Mouse (Mus musculus) heart, postnatal 0 days (tissue): ENCODE data around the gene Hdac8. TPM values are rescaled to one million over a fixed set of nuclear protein-coding genes. Genes with fewer than 3 reads are reported as not detected.

ENCODE experiments used
- ATAC-seq: fragments of 200-750 bp; cut with Nextera tagmentation; 2 replicates; pipeline ENCODE4 v1.8.0; 2017; ENCODE audit warnings: low read depth, moderate number of reproducible peaks, moderate library complexity; ENCODE audit not compliant: insufficient read depth
- DNase-seq: peaks from one replicate; pipeline ENCODE4 v3.0.0-alpha.2; 2016; ENCODE audit warnings: low spot score
- H3K27ac ChIP-seq: fragments of 300-500 bp; sonication (generic); 2 replicates; pipeline ENCODE4 v1.5.1; 2014; ENCODE audit warnings: low read depth, mild to moderate bottlenecking
- H3K27me3 ChIP-seq: fragments of 300-500 bp; sonication (generic); 2 replicates; pipeline ENCODE4 v1.6.1; 2014; ENCODE audit warnings: low read length, mixed read lengths; ENCODE audit not compliant: control insufficient read depth, insufficient read depth
- H3K36me3 ChIP-seq: fragments of 300-500 bp; sonication (generic); replicated peaks from 2 replicates; pipeline ENCODE4 v1.6.1; 2014; ENCODE audit warnings: low read length, mixed read lengths; ENCODE audit not compliant: control insufficient read depth, insufficient read depth
- H3K4me1 ChIP-seq: fragments of 300-500 bp; sonication (generic); 2 replicates; pipeline ENCODE4 v1.6.1; 2014; ENCODE audit warnings: antibody characterized with exemption; ENCODE audit not compliant: control insufficient read depth, insufficient read depth
- H3K4me2 ChIP-seq: fragments of 300-500 bp; sonication (generic); 2 replicates; pipeline ENCODE4 v1.6.1; 2014; ENCODE audit warnings: low read depth, mild to moderate bottlenecking, low read length, moderate library complexity
- H3K4me3 ChIP-seq: fragments of 300-500 bp; sonication (generic); 2 replicates; pipeline ENCODE4 v1.5.1; 2014; ENCODE audit warnings: low read depth, low read length
- H3K9ac ChIP-seq: fragments of 300-500 bp; sonication (generic); replicated peaks from 2 replicates; pipeline ENCODE4 v1.6.1; 2014; ENCODE audit warnings: low read depth, low read length, mixed read lengths
- H3K9me3 ChIP-seq: fragments of 300-500 bp; sonication (generic); replicated peaks from 2 replicates; pipeline ENCODE4 v1.6.1; 2016; ENCODE audit warnings: low read length; ENCODE audit not compliant: control insufficient read depth
- CTCF ChIP-seq: IDR thresholded peaks from 2 replicates; pipeline ENCODE4 v1.5.1; 2016; ENCODE audit warnings: antibody characterized with exemption, control low read depth, low read depth
- EP300 ChIP-seq: IDR thresholded peaks from 2 replicates; pipeline ENCODE4 v1.6.1; 2016; ENCODE audit warnings: antibody characterized with exemption, low read depth
- WGBS: fragments of 180-500 bp; shearing (Covaris S2); extraction: QIAGEN DNeasy Blood & Tissue Kit; methylation state at CpG from one replicate; pipeline ENCODE4 v1.1.7; 2014; 5-methylcytosine and 5-hydroxymethylcytosine counted together
- polyA plus RNA-seq: library from polyadenylated mRNA; unstranded; fragments of >200 nt; fragmentation: Nextera tagmentation; extraction: Ambion mirVana; gene quantifications from 2 replicates; pipeline ENCODE4 v1.2.1, GENCODE M21; 2015
- total RNA-seq: library from RNA; depleted of rRNA; stranded (reverse); fragments of >200 nt; gene quantifications from 2 replicates; pipeline ENCODE4 v1.2.3, GENCODE M21; 2014; ENCODE audit warnings: low replicate concordance

Gene Hdac8
- total and polyA plus RNA-seq, 2 experiments from 2014 or later: 0.38 to 4.0 TPM

- Histone ChIP-seq H3K4me2 (no peak overlapping the region), H3K9ac (no peak overlapping the region), H3K27ac (no peak overlapping the region), H3K4me1 (no peaks in the 10 kb centered on the region), H3K36me3 (no peaks in the 10 kb centered on the region), H3K9me3 (no peaks in the 10 kb centered on the region), H3K27me3 (peaks cover 3% of the 10 kb centered on the region; the same call in 1 of the 2 replicates), H3K4me3 (no peak overlapping the region)
- 53% methylated on average over 4 of the region's 4 CpGs for WGBS
- TF ChIP-seq CTCF (no peak), EP300 (no peak)
- no peak for DNase-seq
- ATAC-seq: peak; percentile 44; the same call in 1 of the 2 replicates
Observed at GRCm38 (mm10) chrX:102304914-102305313, 200.2 kb downstream of the Hdac8 start.

- no peaks in the 10 kb centered on the region for H3K36me3 ChIP-seq
- DNase-seq (no peak), ATAC-seq (no peak)
- no peak overlapping the region for H3K4me3 ChIP-seq
- H3K27ac ChIP-seq: no peak overlapping the region
- no peak overlapping the region for H3K4me2 ChIP-seq
- WGBS: 68% methylated on average over 3 of the region's 3 CpGs
- TF ChIP-seq EP300: no peak
- TF ChIP-seq CTCF: no peak
- H3K27me3 ChIP-seq: peaks cover 3% of the 10 kb centered on the region; the same call in 1 of the 2 replicates
- H3K9ac ChIP-seq: no peak overlapping the region
- no peaks in the 10 kb centered on the region for H3K4me1 ChIP-seq
- H3K9me3 ChIP-seq: no peaks in the 10 kb centered on the region
Observed at GRCm38 (mm10) chrX:102302476-102302875, 202.7 kb downstream of the Hdac8 start.

GRCm38 (mm10) chrX:102284889-102285288 lies 220.3 kb downstream of the Hdac8 start:
- H3K4me2 ChIP-seq: no peak overlapping the region
- WGBS: 76% methylated on average over 3 of the region's 3 CpGs
- no peaks in the 10 kb centered on the region for H3K27me3 ChIP-seq
- no peak overlapping the region for H3K4me3 ChIP-seq
- no peak for DNase-seq
- H3K27ac ChIP-seq: no peak overlapping the region
- no peaks in the 10 kb centered on the region for H3K4me1 ChIP-seq
- H3K9ac ChIP-seq: no peak overlapping the region
- H3K36me3 ChIP-seq: no peaks in the 10 kb centered on the region
- no peak for TF ChIP-seq CTCF
- no peak for ATAC-seq
- H3K9me3 ChIP-seq: no peaks in the 10 kb centered on the region

GRCm38 (mm10) chrX:102262620-102263345 lies 242.4 kb downstream of the Hdac8 start:
- WGBS: 74% methylated on average over 14 of the region's 14 CpGs
- ATAC-seq (no peak; the same call in 1 of the 2 replicates), DNase-seq (no peak)
- no peaks in the 10 kb centered on the region for H3K36me3 ChIP-seq
- no peak overlapping the region for H3K9ac ChIP-seq
- no peak overlapping the region for H3K4me2 ChIP-seq
- no peak overlapping the region for H3K4me3 ChIP-seq
- H3K27ac ChIP-seq: no peak overlapping the region
- H3K4me1 ChIP-seq: no peaks in the 10 kb centered on the region
- H3K9me3 ChIP-seq: no peaks in the 10 kb centered on the region
- H3K27me3 ChIP-seq: no peaks in the 10 kb centered on the region
- TF ChIP-seq CTCF (no peak), EP300 (no peak)

- Histone ChIP-seq H3K9ac (no peak overlapping the region), H3K4me3 (no peak overlapping the region), H3K9me3 (no peaks in the 10 kb centered on the region), H3K27ac (no peak overlapping the region), H3K4me2 (no peak overlapping the region), H3K27me3 (no peaks in the 10 kb centered on the region), H3K4me1 (no peaks in the 10 kb centered on the region), H3K36me3 (no peaks in the 10 kb centered on the region)
- WGBS: 82% methylated on average over 4 of the region's 4 CpGs
- TF ChIP-seq EP300 (no peak), CTCF (no peak)
- ATAC-seq: no peak
- no peak for DNase-seq
Observed at GRCm38 (mm10) chrX:102259772-102260171, 245.4 kb downstream of the Hdac8 start.

GRCm38 (mm10) chrX:102253892-102254291 lies 251.3 kb downstream of the Hdac8 start:
- Histone ChIP-seq H3K27me3 (peaks cover 18% of the 10 kb centered on the region; the same call in 1 of the 2 replicates), H3K9me3 (no peaks in the 10 kb centered on the region; the same call in 1 of the 2 replicates), H3K9ac (no peak overlapping the region), H3K27ac (no peak overlapping the region), H3K4me3 (peak overlapping the region; percentile 13; the same call in 1 of the 2 replicates), H3K4me1 (no peaks in the 10 kb centered on the region), H3K36me3 (no peaks in the 10 kb centered on the region), H3K4me2 (peak overlapping the region; percentile 84)
- TF ChIP-seq CTCF (no peak), EP300 (no peak)
- DNase-seq (no peak), ATAC-seq (no peak)
- WGBS: 12% methylated on average over 7 of the region's 7 CpGs
